Comparison of ENCODE assay signal across 27 mouse cellular contexts in the genomic region with DNA sequence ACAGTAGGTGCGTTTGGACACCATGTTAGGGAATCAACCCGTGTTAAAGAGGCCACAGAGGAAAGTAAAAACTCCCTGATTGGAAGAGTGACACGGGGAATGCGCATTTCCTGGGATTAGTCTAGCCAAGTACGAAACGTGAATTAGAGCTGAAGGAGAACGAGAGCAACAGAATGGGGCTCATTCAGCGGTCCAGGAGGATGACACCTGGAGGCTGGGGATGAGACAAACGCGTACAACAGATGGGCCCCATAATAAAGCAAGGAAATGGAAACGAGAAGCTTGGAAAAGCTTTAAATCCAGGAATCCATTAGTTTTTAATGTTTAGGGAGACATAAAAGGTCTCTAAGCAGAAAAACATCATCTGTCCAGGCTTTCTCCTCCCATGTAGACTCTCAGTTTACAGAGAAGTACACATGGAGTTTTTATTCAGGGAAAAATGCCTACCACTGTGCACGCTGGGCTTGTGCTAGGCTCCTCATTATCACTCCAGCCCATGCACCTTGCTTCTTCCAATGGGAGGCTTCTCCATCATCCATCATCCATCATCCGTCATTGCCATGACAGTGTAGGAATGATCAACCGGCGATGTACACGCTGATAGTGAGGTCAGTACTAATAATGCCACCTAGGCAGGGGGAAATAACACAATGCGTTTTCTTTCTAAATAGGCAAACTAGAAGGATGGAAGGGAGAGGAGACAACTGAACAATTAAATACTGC.
A peak's percentile ranks its signal among the peaks of the same experiment; 100 is the strongest.
DNase-seq lines count a peak whose midpoint lies in the region; ATAC-seq and TF ChIP-seq lines count a peak whose summit lies in the region.
"Had no signal": no experiment of that assay in that cellular context is flagged by ENCODE, and none has a peak within 500 bp of the region (broad histone marks: within the 10 kb centered on the region; RNA-seq: fewer than 3 reads in every experiment).

No protein-coding gene starts in this region.

- H3K27me3 ChIP-seq in hindbrain, embryonic 12.5 days = no peaks in the 10 kb centered on the region
- H3K27me3 ChIP-seq in hindbrain, postnatal 0 days (ENCODE audit: insufficient read depth, low read length) = no peaks in the 10 kb centered on the region
- H3K27me3 ChIP-seq in hindbrain, embryonic 13.5 days = no peaks in the 10 kb centered on the region
- H3K27me3 ChIP-seq in neural tube, embryonic 14.5 days (ENCODE audit: control insufficient read depth, insufficient read depth, low read length) = no peaks in the 10 kb centered on the region
- H3K27me3 ChIP-seq: forebrain, embryonic 13.5 days; heart, embryonic 13.5 days; intestine, embryonic 15.5 days; limb, embryonic 12.5 days; liver, embryonic 15.5 days; stomach, embryonic 15.5 days had no signal

- no peak overlapping the region for H3K4me3 ChIP-seq in hindbrain, embryonic 12.5 days
- no peak overlapping the region for H3K4me3 ChIP-seq in hindbrain, postnatal 0 days (ENCODE audit: low read length)
- H3K4me3 ChIP-seq in hindbrain, embryonic 13.5 days = no peak overlapping the region
- H3K4me3 ChIP-seq in neural tube, embryonic 14.5 days (ENCODE audit: low read depth, low read length) = no peak overlapping the region
- H3K4me3 ChIP-seq: forebrain, embryonic 13.5 days; heart, embryonic 13.5 days; intestine, embryonic 15.5 days; left cerebral cortex, adult 2 months; limb, embryonic 12.5 days; liver, embryonic 15.5 days; myocyte; stomach, embryonic 15.5 days had no signal

- H3K27ac ChIP-seq in hindbrain, embryonic 12.5 days = no peak overlapping the region
- H3K27ac ChIP-seq in hindbrain, postnatal 0 days = no peak overlapping the region
- peak overlapping the region; percentile 20; the same call in 1 of the 2 replicates for H3K27ac ChIP-seq in hindbrain, embryonic 13.5 days
- H3K27ac ChIP-seq in neural tube, embryonic 14.5 days (ENCODE audit: low read depth, low read length) = no peak overlapping the region
- H3K27ac ChIP-seq: forebrain, embryonic 13.5 days; heart, embryonic 13.5 days; intestine, embryonic 15.5 days; left cerebral cortex, adult 2 months; limb, embryonic 12.5 days; liver, embryonic 15.5 days; stomach, embryonic 15.5 days had no signal

- no peak overlapping the region for H3K9ac ChIP-seq in hindbrain, embryonic 12.5 days
- H3K9ac ChIP-seq in hindbrain, postnatal 0 days (replicated peaks; ENCODE audit: low read length) = no peak overlapping the region
- H3K9ac ChIP-seq in hindbrain, embryonic 13.5 days = no peak overlapping the region
- H3K9ac ChIP-seq in neural tube, embryonic 14.5 days (replicated peaks; ENCODE audit: low read depth, low read length) = no peak overlapping the region
- H3K9ac ChIP-seq: forebrain, embryonic 13.5 days; heart, embryonic 13.5 days; intestine, embryonic 15.5 days; limb, embryonic 12.5 days; liver, embryonic 15.5 days; stomach, embryonic 15.5 days had no signal

- H3K9me3 ChIP-seq in hindbrain, embryonic 12.5 days (replicated peaks) = no peaks in the 10 kb centered on the region
- H3K9me3 ChIP-seq in hindbrain, postnatal 0 days (ENCODE audit: low read length) = no peaks in the 10 kb centered on the region
- no peaks in the 10 kb centered on the region for H3K9me3 ChIP-seq in hindbrain, embryonic 13.5 days
- H3K9me3 ChIP-seq in neural tube, embryonic 14.5 days (ENCODE audit: control insufficient read depth, low read length) = no peaks in the 10 kb centered on the region
- H3K9me3 ChIP-seq: forebrain, embryonic 13.5 days; heart, embryonic 13.5 days; intestine, embryonic 15.5 days; limb, embryonic 12.5 days; liver, embryonic 15.5 days; stomach, embryonic 15.5 days had no signal

- intact Hi-C loops in left cerebral cortex, postnatal 25 days (cut with DNase I) = no loop called here

- no peak for TF ChIP-seq CTCF in hindbrain, postnatal 0 days (IDR thresholded peaks at IDR 0.05; ENCODE audit: low read depth)

- peaks cover 4% of the 10 kb centered on the region; the same call in 1 of the 2 replicates for H3K4me1 ChIP-seq in hindbrain, embryonic 12.5 days
- no peaks in the 10 kb centered on the region for H3K4me1 ChIP-seq in hindbrain, postnatal 0 days (ENCODE audit: insufficient read depth, low read length)
- peaks cover 3% of the 10 kb centered on the region for H3K4me1 ChIP-seq in hindbrain, embryonic 13.5 days (replicated peaks)
- no peaks in the 10 kb centered on the region for H3K4me1 ChIP-seq in neural tube, embryonic 14.5 days (ENCODE audit: control insufficient read depth, insufficient read depth, low read length)
- H3K4me1 ChIP-seq: forebrain, embryonic 13.5 days; heart, embryonic 13.5 days; intestine, embryonic 15.5 days; limb, embryonic 12.5 days; liver, embryonic 15.5 days; stomach, embryonic 15.5 days had no signal

- peak; percentile 80; the same call in 1 of the 2 replicates for ATAC-seq in hindbrain, embryonic 12.5 days (ENCODE audit: low FRiP score)
- no peak for ATAC-seq in hindbrain, postnatal 0 days
- ATAC-seq in hindbrain, embryonic 13.5 days (ENCODE audit: low FRiP score) = peak; percentile 78
- peak; percentile 81 for ATAC-seq in neural tube, embryonic 14.5 days (ENCODE audit: low read depth)
- no peak for ATAC-seq in CD4-positive, CD25-positive, alpha-beta regulatory T cell, adult 4 months
- ATAC-seq: forebrain, embryonic 13.5 days; intestine, embryonic 15.5 days had no signal

- WGBS in hindbrain, embryonic 12.5 days = 63% methylated on average over 17 of the region's 17 CpGs
- 64% methylated on average over 17 of the region's 17 CpGs for WGBS in hindbrain, postnatal 0 days
- WGBS in hindbrain, embryonic 13.5 days = 64% methylated on average over 17 of the region's 17 CpGs
- WGBS in neural tube, embryonic 14.5 days = 47% methylated on average over 17 of the region's 17 CpGs

- H3K4me2 ChIP-seq in hindbrain, embryonic 12.5 days (replicated peaks) = no peak overlapping the region
- H3K4me2 ChIP-seq in hindbrain, postnatal 0 days (ENCODE audit: low read depth, low read length) = no peak overlapping the region
- H3K4me2 ChIP-seq in hindbrain, embryonic 13.5 days = no peak overlapping the region
- H3K4me2 ChIP-seq in neural tube, embryonic 14.5 days (ENCODE audit: low read depth, low read length) = no peak overlapping the region; the same call in 1 of the 2 replicates
- H3K4me2 ChIP-seq: forebrain, embryonic 13.5 days; heart, embryonic 13.5 days; intestine, embryonic 15.5 days; limb, embryonic 12.5 days; liver, embryonic 15.5 days; stomach, embryonic 15.5 days had no signal

- H3K36me3 ChIP-seq in hindbrain, embryonic 12.5 days = no peaks in the 10 kb centered on the region
- H3K36me3 ChIP-seq in hindbrain, postnatal 0 days (ENCODE audit: insufficient read depth, low read length) = no peaks in the 10 kb centered on the region
- no peaks in the 10 kb centered on the region for H3K36me3 ChIP-seq in hindbrain, embryonic 13.5 days
- no peaks in the 10 kb centered on the region for H3K36me3 ChIP-seq in neural tube, embryonic 14.5 days (ENCODE audit: control insufficient read depth, insufficient read depth, low read length)
- H3K36me3 ChIP-seq: heart, embryonic 13.5 days; intestine, embryonic 15.5 days; limb, embryonic 12.5 days; liver, embryonic 15.5 days; stomach, embryonic 15.5 days had no signal

- DNase-seq in hindbrain, postnatal 0 days (ENCODE audit: low spot score) = no peak
- DNase-seq in mesoderm, embryonic 11.5 days (ENCODE audit: low read depth, low spot score) = peak; percentile 2
- no peak for DNase-seq in left cerebral cortex, postnatal 25 days (ENCODE audit: low spot score in 2 of 2)
- DNase-seq: adrenal gland, postnatal 36 days; cerebellum, adult 2 months; cerebellum, postnatal 36 days; gastrocnemius, postnatal 14 days; heart, adult 18-20 months; heart, postnatal 36 days; kidney, adult 9 months; kidney, postnatal 36 days; layer of hippocampus, adult 9-11 months; lung, postnatal 14 days; right cerebral cortex, postnatal 25 days; thymus, adult 18-20 months had no signal

Comparison
In these comparisons a context has a peak if more than half of its experiments do, and no peak if none do; other contexts are left out.
1. ATAC-seq: peak in hindbrain, embryonic 12.5 days (single experiment), hindbrain, embryonic 13.5 days (single experiment) and neural tube, embryonic 14.5 days (single experiment); none in hindbrain, postnatal 0 days (single experiment) and CD4-positive, CD25-positive, alpha-beta regulatory T cell, adult 4 months (single experiment).